Mouse (Mus musculus): ENCODE results near the gene Rbm11.

The Rbm11 gene

DNA sequence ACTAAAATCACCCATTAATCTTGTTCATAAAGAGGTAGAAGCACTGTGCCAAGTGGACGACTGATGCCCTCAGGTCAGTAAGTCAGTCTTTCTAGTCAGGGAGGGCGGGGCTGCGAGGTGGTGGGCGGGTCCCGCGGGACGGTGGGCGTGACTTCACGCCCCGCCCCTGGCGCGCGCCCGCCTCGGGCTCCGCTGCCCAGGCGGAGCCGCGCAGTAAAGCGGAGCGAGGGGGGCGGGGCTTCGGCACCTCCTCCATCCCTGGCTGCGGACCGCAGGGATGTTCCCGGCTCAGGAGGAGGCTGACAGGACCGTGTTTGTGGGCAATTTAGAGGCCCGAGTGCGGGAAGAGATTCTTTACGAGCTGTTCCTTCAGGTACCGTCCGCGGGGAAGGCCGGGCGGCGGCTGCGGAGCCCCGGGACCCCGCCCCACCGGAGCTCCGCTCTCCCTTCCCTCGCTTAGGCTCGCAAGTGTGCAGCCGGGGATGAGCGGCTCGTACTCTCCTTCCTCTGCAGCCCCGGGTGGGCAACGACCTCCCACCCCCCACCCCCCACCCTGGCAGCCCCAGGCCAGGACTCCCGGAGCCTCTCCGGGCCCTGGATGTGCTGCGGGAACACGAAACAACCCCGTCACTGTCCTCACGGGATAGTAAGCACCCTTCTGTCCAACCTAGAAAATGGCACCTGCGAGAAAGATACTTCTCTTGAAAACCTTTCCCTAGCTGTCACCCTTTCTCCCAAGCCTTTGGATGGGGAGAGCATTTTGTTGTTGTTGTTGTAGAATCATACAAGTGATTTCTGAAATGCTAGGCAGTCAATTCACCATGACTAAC, at the start of gene Rbm11:
Rbm11 (plus strand) TSS at position 174 of the 830 bp plus-strand sequence.
- in situ Hi-C loops (cut with MboI; ENCODE audit: low pct_unique_long_range_greater_than_20kb in 1 of 2, low sequenced_read_pairs in 2 of 2, unreplicated experiment in 1 of 2), result no loop called here

DNA sequence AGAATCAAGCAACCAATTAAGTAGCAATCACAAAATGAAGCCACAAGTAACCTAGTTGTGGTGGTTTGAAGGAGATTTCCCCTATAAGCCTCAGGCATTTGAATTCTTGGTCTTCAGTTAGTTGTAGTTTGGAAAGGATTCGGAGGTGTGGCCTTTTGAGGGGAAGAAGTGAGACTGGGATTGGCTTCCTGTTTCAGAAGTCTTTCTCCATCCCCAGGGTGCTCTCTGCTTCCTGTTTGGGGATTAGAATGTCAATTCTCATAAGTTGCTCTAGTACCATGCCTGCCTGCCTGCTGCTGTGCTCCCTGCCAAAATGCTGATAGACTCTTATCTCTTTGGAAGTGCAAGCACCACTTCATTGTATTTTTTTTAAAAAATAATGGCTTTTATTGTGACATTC, 47.3 kb upstream of the Rbm11 start:
- in situ Hi-C loops (cut with MboI; ENCODE audit: low pct_unique_long_range_greater_than_20kb in 1 of 2, low sequenced_read_pairs in 2 of 2, unreplicated experiment in 1 of 2), result no loop called here

DNA sequence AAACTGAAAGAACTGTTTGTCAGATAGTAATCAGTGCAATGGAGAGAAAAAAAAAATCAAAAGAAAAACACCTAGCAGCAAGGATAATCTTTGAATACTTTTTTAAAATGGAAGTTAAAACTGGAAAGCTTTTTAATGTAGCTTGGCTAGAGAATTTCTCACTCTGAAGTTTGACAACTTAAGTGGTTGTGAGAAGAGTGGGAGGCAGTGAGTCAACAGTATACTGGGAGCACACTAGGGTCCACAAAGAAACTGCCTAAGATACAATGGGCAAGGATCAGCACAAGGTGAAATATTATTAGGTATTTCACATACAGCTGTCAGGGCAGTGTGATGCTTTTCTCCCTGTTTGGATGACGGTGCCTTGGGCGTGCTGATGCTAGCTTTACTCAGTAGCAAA, 29.7 kb upstream of the Rbm11 start:
- in situ Hi-C loops (cut with MboI; ENCODE audit: low pct_unique_long_range_greater_than_20kb in 1 of 2, low sequenced_read_pairs in 2 of 2, unreplicated experiment in 1 of 2), result no loop called here

DNA sequence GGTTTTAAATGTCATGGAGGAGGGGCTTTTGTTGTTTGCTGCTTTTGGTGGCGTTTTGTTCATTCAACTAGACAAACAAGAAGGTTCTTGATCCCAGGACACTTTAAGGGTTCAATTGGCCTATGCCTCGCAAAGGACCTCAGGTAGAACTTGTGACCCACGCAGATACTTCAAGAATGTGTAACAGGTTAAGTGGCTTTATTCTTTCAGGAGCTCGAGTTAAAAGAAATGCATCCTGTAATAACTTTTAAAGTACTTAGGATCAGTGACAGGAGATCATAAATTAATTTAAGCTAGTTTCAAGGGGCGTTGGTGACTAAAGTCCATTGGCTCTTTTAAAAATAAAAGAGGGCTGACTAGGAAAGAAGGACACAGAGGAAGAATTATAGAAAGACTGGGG, 10.4 kb upstream of the Rbm11 start:
- in situ Hi-C loops (cut with MboI; ENCODE audit: low pct_unique_long_range_greater_than_20kb in 1 of 2, low sequenced_read_pairs in 2 of 2, unreplicated experiment in 1 of 2), result no loop called here

DNA sequence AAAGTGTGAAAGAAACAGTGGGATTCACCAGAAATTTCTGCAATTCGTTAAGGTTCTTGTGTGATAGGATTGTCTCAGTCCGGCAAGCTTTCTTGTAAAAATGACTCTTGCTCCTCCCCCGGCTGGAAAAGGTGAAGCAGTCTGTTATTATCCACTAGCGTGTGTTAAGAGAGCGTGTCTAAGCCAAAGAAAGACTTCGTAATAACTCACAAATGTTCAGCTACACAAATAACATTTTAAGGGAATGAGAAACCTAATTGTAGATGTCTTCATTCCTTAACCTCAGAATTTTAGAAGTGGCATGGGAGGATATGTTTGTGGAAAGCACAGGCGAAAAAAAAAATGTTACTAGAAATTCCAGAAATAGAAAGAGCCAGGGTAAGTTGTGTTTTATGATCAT, 6.7 kb upstream of the Rbm11 start, which contains the start of gene Lipi:
Lipi (minus strand) TSS at position 101 of the 400 bp plus-strand sequence.
- in situ Hi-C loops (cut with MboI; ENCODE audit: low pct_unique_long_range_greater_than_20kb in 1 of 2, low sequenced_read_pairs in 2 of 2, unreplicated experiment in 1 of 2), result no loop called here

DNA sequence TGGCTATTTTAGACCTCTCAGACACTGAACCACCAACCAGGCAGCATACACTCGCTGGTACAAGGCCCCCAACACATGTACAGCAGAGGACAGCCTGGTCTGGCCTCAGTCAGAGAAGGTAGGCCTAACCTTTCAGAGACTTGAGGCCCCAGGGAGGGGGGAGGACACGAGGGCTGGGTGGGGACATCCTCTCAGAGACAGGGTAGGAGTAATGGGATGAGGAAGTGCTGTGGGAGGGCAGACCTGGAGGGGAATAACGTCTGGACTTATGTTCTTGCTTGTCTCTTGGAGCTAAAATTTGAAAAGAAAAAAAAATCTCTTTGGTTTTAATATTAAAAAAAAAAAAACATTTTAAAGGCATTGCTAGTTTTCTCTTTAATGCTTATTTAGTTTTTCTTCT, 6.2 kb upstream of the Rbm11 start:
- in situ Hi-C loops (cut with MboI; ENCODE audit: low pct_unique_long_range_greater_than_20kb in 1 of 2, low sequenced_read_pairs in 2 of 2, unreplicated experiment in 1 of 2), result no loop called here

DNA sequence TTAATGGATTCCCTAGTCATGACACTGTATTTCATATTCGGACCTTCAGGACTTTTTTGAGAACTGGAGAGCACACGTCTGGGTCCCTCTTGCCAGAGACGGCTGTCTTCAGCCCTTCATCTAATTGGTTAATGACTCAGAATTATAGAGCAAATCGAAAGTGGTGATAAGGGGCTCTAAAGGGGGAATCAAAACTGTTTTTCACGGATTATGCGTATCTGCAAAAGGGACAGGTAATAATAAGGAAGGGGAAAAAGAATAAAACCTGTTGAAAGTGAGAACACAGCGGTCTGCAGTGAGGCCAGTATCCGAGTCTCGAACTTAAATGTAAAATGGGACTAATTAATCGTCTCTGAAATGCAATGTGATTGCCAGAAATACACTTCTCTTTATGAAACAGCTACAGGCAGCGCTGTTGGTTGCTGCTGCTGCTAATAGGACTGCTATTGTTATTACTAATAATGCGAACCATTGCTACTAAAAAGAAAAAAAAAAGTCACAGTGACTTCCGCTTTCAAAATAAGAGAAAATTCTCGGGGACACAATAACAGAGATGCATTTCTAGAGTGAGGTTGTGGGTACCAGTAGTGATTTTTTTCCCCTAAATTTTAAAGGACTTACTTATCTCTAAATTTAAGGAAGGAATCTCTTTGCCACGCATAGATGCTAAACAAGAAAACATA, 998 bp downstream of the Rbm11 start:
- in situ Hi-C loops (cut with MboI; ENCODE audit: low pct_unique_long_range_greater_than_20kb in 1 of 2, low sequenced_read_pairs in 2 of 2, unreplicated experiment in 1 of 2), result no loop called here

DNA sequence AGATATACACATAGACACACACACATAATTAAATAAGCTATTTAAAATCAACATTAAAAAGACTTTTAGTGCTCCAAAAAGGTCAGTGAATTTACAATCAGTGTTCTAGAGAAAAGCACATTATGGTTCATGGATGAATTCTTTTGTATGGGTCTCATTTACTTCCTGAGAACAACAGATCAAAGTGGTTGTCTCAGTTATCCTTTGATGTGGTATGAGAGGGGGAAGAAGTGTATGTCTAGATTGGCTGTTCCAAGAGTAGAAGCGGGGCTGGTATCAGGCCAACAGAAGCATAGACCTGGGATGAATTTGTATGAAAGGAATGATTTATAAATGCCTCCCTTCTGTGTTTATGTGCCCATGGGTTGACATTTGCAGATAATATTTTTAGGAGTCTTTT, 13.8 kb downstream of the Rbm11 start:
- in situ Hi-C loops (cut with MboI; ENCODE audit: low pct_unique_long_range_greater_than_20kb in 1 of 2, low sequenced_read_pairs in 2 of 2, unreplicated experiment in 1 of 2), result no loop called here

DNA sequence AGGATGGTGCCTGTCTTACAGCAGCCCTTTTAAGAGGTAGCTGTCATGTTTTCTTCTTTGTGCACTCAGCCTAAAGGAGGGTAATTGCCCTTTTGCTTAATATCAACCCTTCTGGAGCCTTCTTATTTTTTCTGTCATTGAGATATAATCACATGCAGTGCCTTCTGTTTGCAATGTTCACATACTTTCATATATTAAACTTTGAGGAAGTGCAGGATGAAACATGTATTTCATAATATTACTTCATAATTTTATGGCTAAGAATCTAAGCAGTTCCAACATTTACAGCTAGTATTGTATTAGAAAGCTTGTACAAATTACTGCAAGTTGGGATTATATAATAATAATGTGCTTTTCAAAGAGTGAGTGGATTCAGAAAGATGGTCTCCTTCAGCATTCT, 19.9 kb downstream of the Rbm11 start:
- in situ Hi-C loops (cut with MboI; ENCODE audit: low pct_unique_long_range_greater_than_20kb in 1 of 2, low sequenced_read_pairs in 2 of 2, unreplicated experiment in 1 of 2), result no loop called here

DNA sequence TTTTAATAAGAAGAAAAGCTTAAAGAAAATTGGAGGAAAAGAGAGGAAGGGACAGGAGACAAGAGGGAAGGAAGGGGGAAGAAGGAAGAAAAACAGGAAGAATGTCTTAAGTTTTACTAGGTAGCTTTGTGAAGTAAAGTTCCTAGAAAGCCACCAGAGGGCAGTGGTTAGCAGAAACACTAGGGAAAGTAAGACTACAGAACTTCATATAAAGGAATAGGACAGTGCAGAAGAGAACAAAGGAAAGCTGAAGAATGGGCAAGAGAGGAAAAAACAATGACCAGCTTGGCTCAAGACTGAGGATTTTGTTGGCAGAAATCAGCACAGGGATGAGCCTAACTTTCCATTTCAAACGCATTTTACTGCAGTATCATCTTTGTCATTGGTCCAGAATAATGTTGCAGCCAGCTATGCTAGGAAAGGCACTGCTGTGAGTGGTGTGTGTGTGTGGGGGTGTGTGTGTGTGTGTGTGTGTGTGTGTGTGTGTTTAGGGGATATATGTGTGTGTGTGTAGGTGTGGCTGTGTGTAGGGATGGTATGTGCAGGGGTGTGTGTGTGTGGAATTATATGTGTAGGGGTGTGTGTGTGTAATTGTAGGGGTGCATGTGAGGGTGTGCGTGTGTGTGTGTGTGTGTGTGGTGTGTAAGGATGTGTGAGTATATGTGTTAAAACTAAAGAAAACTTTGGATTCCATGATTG, 25.2 kb downstream of the Rbm11 start:
- in situ Hi-C loops (cut with MboI; ENCODE audit: low pct_unique_long_range_greater_than_20kb in 1 of 2, low sequenced_read_pairs in 2 of 2, unreplicated experiment in 1 of 2), result no loop called here

DNA sequence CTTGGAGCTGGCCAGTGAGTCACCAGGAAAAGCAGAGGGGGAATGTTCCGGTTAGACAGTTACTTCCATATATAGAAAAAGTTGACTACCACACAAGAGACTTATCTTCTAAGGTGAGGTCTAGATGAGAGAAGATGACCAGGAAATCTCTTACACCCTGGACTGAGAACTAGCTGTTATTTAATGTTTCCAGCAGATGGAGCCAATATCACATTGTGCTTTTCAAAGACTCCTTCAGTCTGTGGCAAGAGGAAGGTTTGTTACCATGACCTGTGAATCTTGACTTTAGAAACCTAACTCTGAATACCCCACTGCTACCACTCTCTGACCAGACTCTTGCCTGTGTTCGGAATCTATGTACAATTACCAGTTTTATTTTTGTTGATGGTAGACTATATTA, 35.2 kb downstream of the Rbm11 start:
- in situ Hi-C loops (cut with MboI; ENCODE audit: low pct_unique_long_range_greater_than_20kb in 1 of 2, low sequenced_read_pairs in 2 of 2, unreplicated experiment in 1 of 2), result no loop called here
